Comparison of ENCODE assay signal across 10 mouse cellular contexts in the genomic region with DNA sequence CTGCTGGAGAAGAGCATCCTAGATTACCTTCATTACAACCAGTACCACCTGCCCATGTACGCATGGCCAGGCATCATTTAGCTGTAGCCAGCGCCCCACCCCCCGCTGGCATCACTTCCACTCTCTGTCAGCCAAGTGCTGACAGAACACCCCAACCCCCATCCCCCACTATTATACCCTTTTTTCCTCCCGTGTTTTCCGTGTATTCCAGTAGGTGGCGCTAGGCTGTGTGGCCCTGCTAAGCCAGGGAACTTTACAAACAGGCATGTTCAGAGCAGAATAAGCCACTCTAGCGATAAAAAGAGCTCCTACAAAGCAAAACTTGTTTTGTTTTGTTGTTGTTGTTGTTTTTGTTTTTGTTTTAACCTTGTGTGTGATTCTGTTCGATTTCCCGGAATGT. TPM values are rescaled to one million over a fixed set of nuclear protein-coding genes. Genes with fewer than 3 reads are reported as not detected.
DNase-seq lines count a peak whose midpoint lies in the region; ATAC-seq and TF ChIP-seq lines count a peak whose summit lies in the region.
"Had no signal": no experiment of that assay in that cellular context is flagged by ENCODE, and none has a peak within 500 bp of the region (broad histone marks: within the 10 kb centered on the region; RNA-seq: fewer than 3 reads in every experiment).

No protein-coding gene starts in this region.

- dilution Hi-C loops in CH12.LX (cut with MboI; ENCODE audit: extremely low pct_ligation_motif_present, extremely low pct_unique_long_range_greater_than_20kb, low sequenced_read_pairs): no loop called here

- no peaks in the 10 kb centered on the region for H3K79me2 ChIP-seq in CH12.LX (replicated peaks; ENCODE audit: control insufficient read depth, extremely low read depth, insufficient read depth, poor library complexity, severe bottlenecking)

- TF ChIP-seq POLR2A in CH12.LX (IDR thresholded peaks at IDR 0.05; ENCODE audit: low read depth, low read length): no peak
- TF ChIP-seq POLR2A in olfactory bulb, adult 2 months (IDR thresholded peaks at IDR 0.05; ENCODE audit: insufficient read depth, low read depth, low read length): no peak

- H3K4me3 ChIP-seq in heart, embryonic 11.5 days (ENCODE audit: low read depth, low read length): no peak overlapping the region
- H3K4me3 ChIP-seq in CH12.LX (replicated peaks in 1 of 3; ENCODE audit: low read depth in 2 of 3, low read length in 2 of 3, poor library complexity in 1 of 3): no peak overlapping the region
- H3K4me3 ChIP-seq in limb, embryonic 10.5 days: no peak overlapping the region
- H3K4me3 ChIP-seq in olfactory bulb, adult 2 months (ENCODE audit: insufficient read depth, low read depth, low read length): no peak overlapping the region
- H3K4me3 ChIP-seq: hindbrain, embryonic 15.5 days; neural tube, embryonic 12.5 days had no signal

- in situ Hi-C loops in CH12.LX (cut with MboI; ENCODE audit: low pct_ligation_motif_present, low pct_unique_long_range_greater_than_20kb, low sequenced_read_pairs): no loop called here

- H3K4me1 ChIP-seq in heart, embryonic 11.5 days (ENCODE audit: control insufficient read depth, insufficient read depth, low read length): peaks cover 5% of the 10 kb centered on the region
- peaks cover 4 to 48% of the 10 kb centered on the region in 2 experiments; a peak in 3 of 4 replicates for H3K4me1 ChIP-seq in CH12.LX (ENCODE audit: control insufficient read depth in 1 of 2, insufficient read depth in 2 of 2)
- H3K4me1 ChIP-seq in limb, embryonic 10.5 days: peaks cover 29% of the 10 kb centered on the region
- peaks cover 20% of the 10 kb centered on the region for H3K4me1 ChIP-seq in olfactory bulb, adult 2 months (ENCODE audit: control insufficient read depth, insufficient read depth, low read length)

- no peak overlapping the region for H3K9ac ChIP-seq in heart, embryonic 11.5 days (ENCODE audit: low read depth, low read length)
- H3K9ac ChIP-seq in CH12.LX (ENCODE audit: insufficient read depth, low read depth): no peak overlapping the region
- H3K9ac ChIP-seq: hindbrain, embryonic 15.5 days; neural tube, embryonic 12.5 days had no signal

- H3K27ac ChIP-seq in heart, embryonic 11.5 days (ENCODE audit: low read depth, low read length): no peak overlapping the region
- no peak overlapping the region for H3K27ac ChIP-seq in CH12.LX (ENCODE audit: insufficient read depth, low read depth)
- H3K27ac ChIP-seq in limb, embryonic 10.5 days: no peak overlapping the region
- no peak overlapping the region for H3K27ac ChIP-seq in olfactory bulb, adult 2 months (ENCODE audit: insufficient read depth, low read depth, low read length)
- H3K27ac ChIP-seq: hindbrain, embryonic 15.5 days; neural tube, embryonic 12.5 days had no signal

- peak; percentile 40 to 91 for TF ChIP-seq CTCF in CH12.LX (conservative IDR thresholded peaks at IDR 0.05 in 1 of 2, IDR thresholded peaks at IDR 0.05 in 1 of 2; ENCODE audit: low read depth in 2 of 2, low read length in 2 of 2)
- TF ChIP-seq CTCF in olfactory bulb, adult 2 months (IDR thresholded peaks at IDR 0.05; ENCODE audit: insufficient read depth, low read depth, low read length): 0 out of 2 replicates have a peak, but pooled peaks have one; percentile 33

- H3K27me3 ChIP-seq in heart, embryonic 11.5 days (ENCODE audit: control insufficient read depth, insufficient read depth, low read length): peaks cover 40% of the 10 kb centered on the region
- no peaks in the 10 kb centered on the region for H3K27me3 ChIP-seq in CH12.LX (replicated peaks)
- peaks cover 65% of the 10 kb centered on the region for H3K27me3 ChIP-seq in limb, embryonic 10.5 days (ENCODE audit: low read depth, poor library complexity, severe bottlenecking)

- no peak for ATAC-seq in heart, embryonic 11.5 days (replicated peaks; ENCODE audit: insufficient number of reproducible peaks, low FRiP score, low TSS enrichment)
- ATAC-seq in granulocyte monocyte progenitor cell, adult 5-6 weeks (replicated peaks; ENCODE audit: poor library complexity, severe bottlenecking): peak; percentile 79

- peak; percentile 84 for DNase-seq in heart, adult 11 months
- peak; percentile 86 for DNase-seq in CH12.LX (ENCODE audit: extremely low read depth)
- DNase-seq in cerebellum, adult 18-20 months: peak; percentile 33 to 44
- DNase-seq in limb, embryonic 10.5 days (ENCODE audit: low spot score): peak; percentile 60
- no peak for DNase-seq in ovary, postnatal 36 days (ENCODE audit: low spot score)

- no peaks in the 10 kb centered on the region for H3K36me3 ChIP-seq in heart, embryonic 11.5 days (ENCODE audit: control insufficient read depth, insufficient read depth, low read length)
- H3K36me3 ChIP-seq in CH12.LX (replicated peaks in 1 of 2; ENCODE audit: control insufficient read depth in 1 of 2, insufficient read depth in 1 of 2, low read length in 1 of 2): no peaks in the 10 kb centered on the region
- no peaks in the 10 kb centered on the region for H3K36me3 ChIP-seq in limb, embryonic 10.5 days
- H3K36me3 ChIP-seq: hindbrain, embryonic 15.5 days; neural tube, embryonic 12.5 days had no signal

- H3K9me3 ChIP-seq in heart, embryonic 11.5 days (replicated peaks; ENCODE audit: control insufficient read depth, low read length): no peaks in the 10 kb centered on the region
- H3K9me3 ChIP-seq in CH12.LX (replicated peaks; ENCODE audit: low read length): peaks cover 9% of the 10 kb centered on the region
- no peaks in the 10 kb centered on the region for H3K9me3 ChIP-seq in limb, embryonic 10.5 days (replicated peaks)
- H3K9me3 ChIP-seq: hindbrain, embryonic 15.5 days; neural tube, embryonic 12.5 days had no signal

- TF ChIP-seq EP300 in CH12.LX (IDR thresholded peaks at IDR 0.05; ENCODE audit: low read length): no peak; the same call in 1 of the 2 replicates

- WGBS in heart, embryonic 11.5 days (ENCODE audit: insufficient replicate concordance): 3% methylated on average over 9 of the region's 9 CpGs
- 6% methylated on average over 9 of the region's 9 CpGs for WGBS in limb, embryonic 10.5 days
- 2% methylated on average over 9 of the region's 9 CpGs for WGBS in olfactory bulb, adult 2 months

- no peak overlapping the region for H3K4me2 ChIP-seq in heart, embryonic 11.5 days
- H3K4me2 ChIP-seq in CH12.LX (ENCODE audit: insufficient read depth, low read depth, poor library complexity, severe bottlenecking): peak overlapping the region; percentile 4; the same call in 1 of the 2 replicates
- H3K4me2 ChIP-seq: hindbrain, embryonic 15.5 days; neural tube, embryonic 12.5 days had no signal

- TF ChIP-seq RAD21 in CH12.LX (IDR thresholded peaks at IDR 0.05; ENCODE audit: low read depth, low read length): peak; percentile 65

TF ChIP-seq in CH12.LX, 34 proteins besides CTCF, POLR2A, EP300 and RAD21:
- TF ChIP-seq POLR2AphosphoS2 (IDR thresholded peaks at IDR 0.05; ENCODE audit: low read depth, low read length) (no peak), ZNF384 (IDR thresholded peaks at IDR 0.05; ENCODE audit: low read depth, low read length) (peak; percentile 67), NRF1 (IDR thresholded peaks at IDR 0.05; ENCODE audit: low read depth, low read length) (no peak), RCOR1 (conservative IDR thresholded peaks at IDR 0.05; ENCODE audit: low read depth, low read length) (no peak), NELFE (IDR thresholded peaks at IDR 0.05; ENCODE audit: low read depth, low read length) (0 out of 2 replicates have a peak, but pooled peaks have one; percentile 40), ZMIZ1 (IDR thresholded peaks at IDR 0.05; ENCODE audit: low read depth, low read length) (no peak), MEF2A (IDR thresholded peaks at IDR 0.05; ENCODE audit: borderline replicate concordance, low read depth, low read length) (0 out of 2 replicates have a peak, but pooled peaks have one; percentile 26), USF1 (IDR thresholded peaks at IDR 0.05; ENCODE audit: low read depth, low read length) (no peak), MAX (IDR thresholded peaks at IDR 0.05; ENCODE audit: low read length) (no peak; the same call in 1 of the 2 replicates), IRF4 (IDR thresholded peaks at IDR 0.05; ENCODE audit: low read depth, low read length) (peak; percentile 77; the same call in 1 of the 2 replicates), JUN (IDR thresholded peaks at IDR 0.05; ENCODE audit: insufficient read depth, low read depth, low read length) (no peak; the same call in 1 of the 2 replicates), MYC (IDR thresholded peaks at IDR 0.05; ENCODE audit: low read depth, low read length) (0 out of 2 replicates have a peak, but pooled peaks have one; percentile 38), TBP (conservative IDR thresholded peaks at IDR 0.05; ENCODE audit: low read depth, low read length) (0 out of 2 replicates have a peak, but pooled peaks have one; percentile 13), HCFC1 (IDR thresholded peaks at IDR 0.05; ENCODE audit: low read depth, low read length) (peak; percentile 34; the same call in 1 of the 2 replicates), SMC3 (IDR thresholded peaks at IDR 0.05; ENCODE audit: low read depth, low read length) (peak; percentile 84), TCF12 (IDR thresholded peaks at IDR 0.05; ENCODE audit: low read depth, low read length) (peak; percentile 58; the same call in 1 of the 2 replicates), ZC3H11A (IDR thresholded peaks at IDR 0.05; ENCODE audit: low read depth, low read length) (peak; percentile 20), BHLHE40 (IDR thresholded peaks at IDR 0.05; ENCODE audit: low read depth, low read length) (0 out of 2 replicates have a peak, but pooled peaks have one; percentile 50), ETS1 (conservative IDR thresholded peaks at IDR 0.05; ENCODE audit: low read depth, low read length) (peak; percentile 56), CHD2 (IDR thresholded peaks at IDR 0.05; ENCODE audit: low read length) (peak; percentile 95), MAZ (IDR thresholded peaks at IDR 0.05; ENCODE audit: low read depth, low read length) (no peak)
TF ChIP-seq in CH12.LX: peak in this region for 13.

RNA-seq across cellular contexts. Expression of a gene that starts 7.0 kb away (rescaled TPM):
- not detected in 2 replicates for polyA plus RNA-seq in heart, embryonic 11.5 days (2014; fragmentation: Nextera tagmentation; extraction: Ambion mirVana)
- total RNA-seq in CH12.LX (2012; rRNA removed): not detected in 2 replicates
- not detected in 2 replicates for total RNA-seq in CH12.LX (2014; rRNA removed)
- polyA plus RNA-seq in CH12.LX (2012; ENCODE audit: insufficient read length, low read depth): not detected in 2 replicates
- not detected in 2 replicates for total RNA-seq in granulocyte monocyte progenitor cell, adult 5-6 weeks (2014; fragmentation: Nextera tagmentation)
- total RNA-seq in granulocyte monocyte progenitor cell, adult 5-6 weeks (2017): not detected in 2 replicates
- 0.06 TPM in 1 of 2 replicates, not detected in the other for polyA plus RNA-seq in limb, embryonic 10.5 days (2016; fragmentation: Nextera tagmentation; extraction: Ambion mirVana)
- not detected in 2 replicates for polyA plus RNA-seq in olfactory bulb, adult 2 months (2012; ENCODE audit: insufficient read depth, insufficient read length, low replicate concordance, missing spikeins)
